Mouse (Mus musculus): ENCODE results near the gene Ciz1.

GRCm38 (mm10) chr2:32318709-32319585 lies 33.2 kb upstream of the Ciz1 start:
- TF ChIP-seq CTCF (IDR thresholded peaks at IDR 0.05; ENCODE audit: borderline replicate concordance, insufficient read depth, low read length) (no peak), POLR2A (IDR thresholded peaks at IDR 0.05; ENCODE audit: low read depth, low read length) (peak; percentile 88)

Measured in embryonic fibroblast, embryonic 13.5 days (primary cell).